Mouse (Mus musculus) frontal cortex, postnatal 25 days (tissue): ENCODE measurements around the gene Elmsan1.

Experiments
- DNase-seq, 2 experiments: peaks; one replicate each; pipeline ENCODE4 v3.0.0; 2022; ENCODE audit warnings: low spot score in 2 of 2

Elmsan1 gene

GRCm38 (mm10) chr12:84176126-84176769, 42.4 kb downstream of the Elmsan1 start:
- DNase-seq, result no peak

- peak; percentile 63 to 72 for DNase-seq
Observed at GRCm38 (mm10) chr12:84175659-84176061, 43.0 kb downstream of the Elmsan1 start.

GRCm38 (mm10) chr12:84174871-84175270, 43.8 kb downstream of the Elmsan1 start:
- DNase-seq, result no peak

GRCm38 (mm10) chr12:84174190-84174811, 44.4 kb downstream of the Elmsan1 start:
- DNase-seq, result no peak

GRCm38 (mm10) chr12:84173309-84173915, 45.3 kb downstream of the Elmsan1 start:
- no peak for DNase-seq

GRCm38 (mm10) chr12:84172862-84173261, 45.8 kb downstream of the Elmsan1 start:
- no peak for DNase-seq

- no peak for DNase-seq
Observed at GRCm38 (mm10) chr12:84172216-84172615, 46.5 kb downstream of the Elmsan1 start.

- no peak for DNase-seq
Observed at GRCm38 (mm10) chr12:84170610-84171009, 48.1 kb downstream of the Elmsan1 start.

- no peak for DNase-seq
Observed at GRCm38 (mm10) chr12:84165631-84166373, 52.9 kb downstream of the Elmsan1 start.

GRCm38 (mm10) chr12:84163586-84164110, 55.0 kb downstream of the Elmsan1 start:
- no peak for DNase-seq

GRCm38 (mm10) chr12:84163133-84163532, 55.5 kb downstream of the Elmsan1 start:
- DNase-seq, result no peak

- no peak for DNase-seq
Observed at GRCm38 (mm10) chr12:84161616-84162433, 56.9 kb downstream of the Elmsan1 start.

- no peak for DNase-seq
Observed at GRCm38 (mm10) chr12:84161116-84161515, 57.6 kb downstream of the Elmsan1 start.

- DNase-seq, result no peak
Observed at GRCm38 (mm10) chr12:84160491-84160890, 58.2 kb downstream of the Elmsan1 start.

GRCm38 (mm10) chr12:84158156-84158555, 60.5 kb downstream of the Elmsan1 start:
- DNase-seq, result no peak

GRCm38 (mm10) chr12:84156210-84156609, 62.5 kb downstream of the Elmsan1 start:
- no peak for DNase-seq

GRCm38 (mm10) chr12:84155523-84155871, 63.2 kb downstream of the Elmsan1 start:
- no peak for DNase-seq

GRCm38 (mm10) chr12:84154786-84155522, 63.7 kb downstream of the Elmsan1 start:
- no peak for DNase-seq

GRCm38 (mm10) chr12:84153414-84153813, 65.3 kb downstream of the Elmsan1 start:
- no peak for DNase-seq

- DNase-seq, result no peak
Observed at GRCm38 (mm10) chr12:84152352-84153190, 66.1 kb downstream of the Elmsan1 start.
